Mouse (Mus musculus) layer of hippocampus, adult 9-11 months (tissue): ENCODE data around the gene Mgst1.

Source experiments
- DNase-seq: peaks from one replicate; pipeline ENCODE4 v3.0.0; 2022

Mgst1 gene

DNA sequence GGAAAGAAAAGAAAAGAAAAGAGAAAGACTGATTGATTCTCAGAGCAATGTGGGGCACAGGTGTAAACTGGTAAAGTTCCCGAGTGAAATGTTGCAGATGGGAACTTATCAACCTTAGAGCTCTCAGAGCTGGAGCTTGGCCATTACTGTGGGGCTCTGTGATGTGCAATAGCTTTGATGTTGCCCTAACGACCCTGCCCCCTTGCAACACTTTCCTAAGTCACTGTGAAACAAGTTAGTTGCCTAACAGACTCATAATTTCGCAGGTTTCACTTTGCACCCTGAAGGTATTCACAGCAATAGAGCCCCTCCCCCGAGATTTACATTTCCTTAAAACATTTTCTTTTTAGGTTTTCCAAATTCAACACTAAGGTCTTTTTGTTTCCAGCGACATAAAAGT, at the start of gene Mgst1:
Mgst1 (plus strand) TSS at position 387 of the 400 bp plus-strand sequence.
- DNase-seq: no peak

DNA sequence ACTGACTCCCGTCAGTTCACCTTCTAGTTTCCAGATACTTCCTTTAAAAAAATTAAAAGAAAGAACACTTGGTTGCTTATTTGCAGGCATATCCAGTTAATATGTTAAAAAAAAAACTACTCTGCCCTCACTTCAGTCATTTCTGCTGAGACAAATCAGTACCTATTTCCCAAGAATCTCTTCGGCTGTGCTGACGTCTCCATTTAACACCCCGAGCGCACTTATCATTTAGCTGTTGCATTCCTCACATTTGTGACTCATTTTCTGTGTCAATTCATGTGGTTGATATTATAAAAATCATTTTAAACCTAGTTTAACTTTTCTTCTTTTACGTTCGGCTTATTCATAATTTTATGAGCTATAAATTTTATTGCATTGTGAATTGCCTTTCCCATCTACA, 47.7 kb upstream of the Mgst1 start:
- DNase-seq: no peak

DNA sequence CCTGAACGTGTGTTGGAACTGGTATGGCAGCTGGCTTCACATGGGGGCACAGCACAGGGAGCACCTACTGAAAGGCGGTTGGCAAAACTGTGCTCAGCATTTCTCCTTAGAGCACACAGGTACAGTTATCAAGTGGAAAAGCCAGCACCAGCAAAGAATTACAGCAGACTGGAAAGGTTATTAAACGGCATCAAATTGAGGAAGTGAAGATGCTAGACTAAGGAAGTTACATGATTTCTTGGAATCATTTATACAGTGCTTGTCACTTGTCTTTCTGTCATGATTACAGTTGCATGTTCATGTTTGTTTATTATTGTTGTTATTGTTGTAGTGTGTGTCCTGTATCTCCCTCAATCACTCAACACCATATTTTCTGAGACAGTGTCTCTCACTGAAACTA, 45.1 kb upstream of the Mgst1 start:
- DNase-seq: no peak

DNA sequence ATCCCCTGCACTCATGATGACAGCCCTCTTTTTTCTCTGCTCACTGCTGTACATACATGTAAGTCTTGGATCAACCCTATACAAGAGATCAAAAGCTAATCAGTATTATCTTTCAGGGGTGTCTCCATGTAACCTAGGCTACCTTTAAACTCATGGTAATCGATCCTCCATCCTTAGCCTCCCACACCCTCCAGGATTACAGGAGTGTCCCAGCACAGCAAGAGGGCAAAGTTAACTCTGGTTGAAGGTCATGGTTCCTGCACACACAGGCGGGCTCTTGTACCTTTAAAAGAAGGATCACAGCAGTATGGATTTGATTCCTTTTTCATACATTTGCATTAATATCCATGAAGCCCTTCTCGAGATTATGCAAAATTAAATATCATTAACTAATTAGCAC, 40.5 kb upstream of the Mgst1 start:
- no peak for DNase-seq

DNA sequence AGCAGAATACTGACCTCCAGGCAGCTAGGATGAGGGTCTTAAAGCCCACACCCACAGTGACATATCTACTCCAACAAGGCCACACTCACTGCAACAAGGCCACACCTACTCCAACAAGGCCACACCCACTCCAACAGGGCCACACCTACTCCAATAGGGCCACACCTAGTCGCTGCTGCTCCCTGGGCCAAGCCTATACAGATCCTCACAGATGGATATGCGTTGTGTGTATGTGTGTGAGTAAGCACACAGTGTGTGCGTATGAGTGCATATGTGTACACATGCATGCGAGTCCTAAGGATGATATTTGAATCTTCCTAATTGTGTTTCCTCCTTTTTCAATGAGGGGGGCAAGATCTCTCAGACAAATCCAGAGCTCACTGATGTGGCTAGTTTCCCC, 38.3 kb upstream of the Mgst1 start:
- DNase-seq: no peak

DNA sequence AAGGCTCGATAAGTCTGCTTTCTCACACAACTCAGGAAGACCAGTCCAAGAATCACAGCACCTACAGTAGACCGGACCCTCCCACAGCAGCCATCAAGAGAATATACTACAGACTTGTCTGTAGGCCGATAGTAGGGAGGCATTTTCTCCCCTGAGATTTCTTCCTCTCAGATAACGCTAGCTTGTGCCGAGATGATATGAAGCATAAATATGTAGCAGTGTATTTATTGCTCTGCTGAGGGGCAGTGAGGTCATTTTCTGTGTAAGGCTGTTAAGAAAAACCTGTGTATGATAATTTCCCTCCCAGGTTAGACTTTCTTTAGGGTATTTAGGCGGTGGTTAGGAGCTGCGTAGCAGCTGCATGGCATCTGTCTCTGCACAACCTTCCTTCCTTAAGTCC, 37.2 kb upstream of the Mgst1 start:
- no peak for DNase-seq

DNA sequence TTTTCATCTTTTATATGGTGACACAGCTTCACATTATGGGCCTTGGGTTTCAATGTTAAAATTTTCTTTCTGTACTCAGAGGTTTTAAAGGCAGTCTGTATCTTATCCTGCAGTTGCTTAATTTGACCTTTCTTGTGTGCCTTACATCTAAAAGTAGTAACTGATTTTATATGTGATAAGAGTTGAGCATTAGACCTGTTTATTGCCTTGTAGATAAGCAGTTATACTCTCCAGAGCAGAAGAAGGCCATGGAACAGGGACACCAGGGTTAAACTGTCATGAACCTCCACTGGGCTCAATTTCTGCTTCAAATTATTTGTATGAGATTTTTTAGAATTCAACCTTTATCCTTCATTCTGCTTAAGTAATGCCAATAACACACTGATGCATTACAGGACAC, 35.6 kb upstream of the Mgst1 start:
- no peak for DNase-seq

DNA sequence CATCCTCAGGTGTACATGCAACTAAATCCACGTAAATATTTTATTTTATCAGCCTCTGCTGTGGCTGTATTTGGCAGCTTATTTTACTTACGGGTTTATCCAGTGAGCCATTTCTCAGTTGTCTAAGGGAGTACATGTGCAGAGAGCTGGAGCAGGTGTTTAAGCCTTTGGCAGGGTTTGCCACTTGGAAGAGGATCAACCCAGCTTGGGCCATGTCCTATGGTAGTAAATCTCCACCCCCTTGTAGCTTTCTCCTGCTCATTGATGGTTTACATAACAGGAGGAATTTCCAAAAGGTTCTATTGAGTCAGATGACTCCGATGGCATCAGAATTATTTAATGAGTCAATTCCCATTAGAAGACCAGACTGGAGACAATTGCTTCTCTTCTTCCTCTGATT, 22.6 kb upstream of the Mgst1 start:
- no peak for DNase-seq

DNA sequence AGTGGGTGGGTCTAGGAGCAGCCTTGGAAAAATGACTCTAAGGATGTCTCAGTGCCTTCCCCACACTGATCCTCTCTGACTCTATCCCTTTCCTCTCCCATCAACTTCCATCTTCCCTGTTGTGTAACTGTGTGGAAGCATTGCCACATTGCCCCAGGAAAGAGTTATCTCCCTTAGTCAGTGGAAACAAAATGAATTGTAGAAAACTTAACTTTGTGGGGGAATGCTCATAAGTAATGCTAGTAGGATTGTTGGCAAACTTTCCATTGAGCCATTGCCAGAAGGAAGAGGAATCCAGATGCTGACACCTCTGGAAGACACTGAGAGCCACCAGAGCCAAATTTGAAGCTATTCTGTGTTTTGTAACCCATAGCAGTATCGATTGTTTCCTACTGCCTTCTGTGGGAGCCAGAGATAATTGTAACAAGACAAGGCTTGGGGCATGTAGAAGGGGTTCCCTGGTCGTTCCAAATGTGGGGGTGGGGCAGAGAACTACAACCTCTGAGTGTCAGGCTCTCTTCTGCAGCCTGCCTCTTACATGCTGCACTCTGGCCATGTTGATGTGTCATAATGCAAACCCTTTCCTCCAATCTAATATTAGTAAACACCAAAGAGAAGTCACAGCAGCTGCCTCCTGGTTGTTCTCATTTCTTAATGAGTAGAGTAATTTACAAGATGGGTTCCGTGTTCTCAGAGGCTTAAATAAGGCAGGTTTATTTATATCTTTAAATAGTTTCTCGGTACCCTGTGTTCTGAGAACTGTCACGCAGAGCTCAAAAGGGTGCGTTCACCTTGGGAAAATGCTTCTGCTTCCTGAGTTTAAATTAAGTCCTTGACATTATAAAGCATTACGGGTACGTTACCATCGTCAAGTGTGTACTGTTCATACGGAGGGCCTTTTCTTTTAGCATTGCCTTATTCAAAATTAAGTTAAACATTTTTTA, 11.5 kb upstream of the Mgst1 start:
- no peak for DNase-seq

DNA sequence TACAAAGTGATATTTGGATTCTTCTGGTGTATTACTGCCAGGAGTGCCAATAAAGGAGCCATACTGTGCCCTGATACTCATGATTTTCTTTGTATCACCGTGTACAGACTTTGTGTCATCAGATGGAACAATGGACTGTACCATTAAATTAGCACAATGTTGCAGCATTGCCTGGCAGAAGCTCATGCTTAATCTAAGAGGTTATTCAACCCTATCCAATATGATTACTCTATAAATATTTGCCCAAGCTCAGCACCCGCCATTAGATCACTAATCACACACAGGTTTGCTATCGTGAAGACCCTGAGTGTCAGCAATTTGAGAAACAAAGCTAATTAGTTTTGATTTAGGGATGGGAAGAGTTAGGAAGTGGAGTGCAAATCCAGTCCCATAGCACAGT, 9.6 kb upstream of the Mgst1 start:
- DNase-seq: no peak

DNA sequence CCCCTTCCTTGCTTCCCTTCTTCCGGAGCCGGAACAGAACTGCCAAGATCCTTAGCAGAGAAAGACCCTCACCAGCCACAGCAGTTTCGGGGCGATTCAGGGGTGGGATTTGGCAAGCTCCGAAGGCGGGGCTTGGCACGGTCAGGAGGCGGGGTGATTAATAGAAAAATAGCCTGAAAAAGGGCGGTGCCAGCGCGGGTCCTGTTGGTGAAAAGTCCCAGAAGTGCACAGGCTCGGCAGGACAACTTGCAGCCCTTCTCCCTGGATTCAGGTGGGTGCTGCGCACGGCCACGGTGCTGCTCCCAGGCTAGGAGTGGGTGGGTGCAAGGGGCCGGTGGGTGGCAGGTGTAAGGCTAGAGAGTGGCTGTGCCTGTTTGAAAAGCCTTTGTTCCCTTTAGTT, 220 bp downstream of the Mgst1 start:
- DNase-seq: no peak

DNA sequence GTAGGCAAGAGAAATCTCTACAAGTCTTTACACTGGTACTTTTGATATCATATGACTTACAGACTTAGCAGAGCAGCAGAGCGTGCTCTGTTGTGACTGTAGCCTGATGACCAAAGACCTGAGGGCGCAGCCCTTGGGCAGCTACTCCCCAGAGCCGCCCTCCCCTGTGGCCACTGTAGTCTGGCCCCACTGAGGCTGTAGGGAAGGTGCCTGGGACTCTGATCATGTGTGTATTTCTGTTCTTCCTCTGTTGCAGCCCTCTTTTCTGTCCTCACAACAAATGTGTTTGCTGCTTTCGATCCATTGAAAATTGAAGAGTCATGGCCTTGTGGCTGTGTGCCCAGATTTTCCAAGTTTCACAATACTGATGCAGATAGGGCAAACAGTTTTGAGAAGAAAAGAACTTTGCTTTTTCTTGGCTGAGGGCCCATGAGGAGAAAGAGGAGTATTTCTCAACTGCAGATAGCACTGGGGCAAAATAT, 1.0 kb downstream of the Mgst1 start:
- no peak for DNase-seq

DNA sequence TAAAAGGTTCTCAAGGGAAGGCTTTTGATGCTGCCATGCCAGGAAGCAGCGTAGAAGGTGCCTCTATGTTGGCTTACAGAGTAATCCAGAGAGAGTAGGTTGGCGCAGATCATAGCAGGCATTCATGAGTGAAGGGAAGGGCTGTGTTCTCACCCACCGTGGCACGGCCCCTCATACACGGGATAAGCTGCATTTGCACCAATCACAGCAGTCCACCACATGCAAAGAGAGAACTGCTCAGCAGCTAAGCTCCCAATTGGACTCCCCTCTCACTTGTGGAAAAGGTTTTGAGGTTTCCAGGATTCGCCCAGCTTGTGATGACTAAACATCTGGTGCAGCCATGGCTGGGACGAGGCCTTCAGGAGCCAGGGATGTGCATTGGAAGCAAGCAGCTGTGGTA, 2.5 kb downstream of the Mgst1 start:
- no peak for DNase-seq

DNA sequence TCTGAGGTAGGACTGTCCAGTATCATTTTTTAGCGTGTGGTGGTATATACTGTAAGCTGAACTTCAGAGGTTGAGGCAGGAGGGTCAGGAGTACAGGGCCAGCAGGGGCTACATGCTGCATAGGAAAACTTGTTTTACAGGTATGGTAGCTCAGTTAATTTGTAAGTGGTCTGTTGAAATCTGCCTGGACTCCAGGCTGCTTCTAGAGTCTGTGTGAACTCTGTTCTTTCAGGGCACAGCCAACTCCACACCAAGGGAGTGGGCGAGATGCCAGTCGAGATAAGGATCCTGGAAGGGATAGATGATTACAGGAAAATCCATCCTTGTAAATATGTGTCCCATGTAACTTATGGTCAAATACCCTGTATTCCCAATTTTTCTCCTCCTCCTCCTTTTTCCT, 3.3 kb downstream of the Mgst1 start:
- no peak for DNase-seq

DNA sequence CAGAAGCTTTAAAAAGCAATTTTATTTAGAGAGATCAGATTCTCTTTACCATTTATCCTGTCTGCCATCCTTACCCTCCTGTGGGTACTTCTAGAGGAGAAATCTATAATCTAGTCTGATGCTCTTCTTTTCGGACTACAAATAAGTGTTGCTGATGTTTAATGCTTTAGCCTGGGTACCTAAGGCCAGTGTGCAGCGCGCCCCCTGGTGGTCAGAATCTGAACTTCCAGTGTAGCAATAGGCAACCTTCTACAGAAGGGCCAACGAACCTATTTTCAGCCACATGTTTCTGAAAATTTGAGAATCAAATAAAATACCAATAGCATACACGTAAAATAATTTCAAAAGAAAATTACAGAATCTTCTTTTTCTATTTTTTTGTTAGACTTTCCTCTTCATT, 13.0 kb downstream of the Mgst1 start:
- peak; percentile 48 for DNase-seq

DNA sequence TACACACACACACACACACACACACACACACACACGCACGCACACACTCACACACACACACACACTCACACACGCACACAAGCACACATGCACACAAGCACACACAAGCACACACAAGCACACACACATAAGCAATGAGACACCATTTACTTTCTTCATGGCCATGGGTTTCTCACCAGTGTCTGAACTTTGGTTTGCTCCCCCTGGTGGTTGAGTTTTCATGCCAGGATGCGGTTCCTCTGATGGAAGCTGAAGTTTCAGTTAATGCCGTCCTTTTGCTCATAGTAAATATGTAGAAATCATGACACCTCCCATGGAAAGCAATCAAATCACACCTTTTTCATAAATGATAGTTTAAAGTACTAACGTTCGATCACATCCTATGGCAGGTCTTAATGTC, 23.8 kb downstream of the Mgst1 start:
- DNase-seq: no peak

DNA sequence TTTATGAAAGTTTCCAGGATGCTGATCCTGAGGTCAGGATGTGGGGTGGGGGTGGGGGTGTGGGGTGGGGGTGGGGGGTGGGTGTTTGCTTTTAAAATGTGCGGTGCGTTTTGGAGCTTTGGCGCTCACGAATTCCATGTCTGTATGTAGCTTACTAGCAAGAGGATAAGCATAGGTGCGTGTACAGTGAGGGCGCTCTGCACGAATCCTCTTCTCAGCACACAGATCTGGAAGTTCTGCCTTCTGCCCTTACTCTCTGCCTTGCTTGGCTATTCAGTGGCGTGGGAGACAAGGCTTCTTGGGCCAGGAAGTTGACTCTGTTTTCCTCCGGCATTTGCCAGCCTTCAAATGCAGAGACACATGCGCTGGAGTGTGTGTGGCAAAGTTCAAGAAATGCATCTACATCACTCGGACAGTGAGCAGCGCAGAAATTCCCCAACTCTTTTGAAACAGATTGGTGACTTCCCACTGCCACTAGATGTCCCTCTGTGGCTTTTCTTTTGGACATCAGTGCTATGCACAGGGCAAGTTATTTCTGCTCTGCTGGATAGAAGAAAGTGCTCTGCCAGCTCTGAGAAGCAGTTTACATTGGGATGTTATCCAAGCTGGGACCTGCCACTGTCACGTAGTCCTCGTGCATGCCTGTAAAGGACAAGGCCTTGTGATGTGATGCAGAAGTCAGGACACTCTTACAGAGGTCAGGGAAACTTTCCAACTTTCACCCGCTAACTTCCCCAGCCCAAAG, 31.5 kb downstream of the Mgst1 start:
- peak; percentile 33 for DNase-seq
